Mouse (Mus musculus): ENCODE results near the gene Slc18a3.

- TF ChIP-seq POLR2A (IDR thresholded peaks at IDR 0.05; ENCODE audit: borderline replicate concordance, low read depth, low read length) (no peak), CTCF (IDR thresholded peaks at IDR 0.05; ENCODE audit: low read depth, low read length) (no peak)
These were observed 38.4 kb upstream of the Slc18a3 start for GRCm38 (mm10) chr14:32502764-32503688.

Measured in bone marrow macrophage, adult 2 months (primary cell).